Mouse (Mus musculus) left cerebral cortex, postnatal 10 days (tissue): ENCODE measurements at regions not wholly inside any gene's neighbourhood (a gene's known extent, or its start where the extent isn't known, plus 50 kb on each side); places are given as distances from the start of the nearest gene placed in this dataset.

Source experiments
- DNase-seq, 2 experiments: peaks; one replicate each; pipeline ENCODE4 v3.0.0; 2021 to 2022; ENCODE audit warnings: low spot score in 2 of 2, mixed read lengths in 1 of 2; ENCODE audit errors: extremely low spot score in 1 of 2
- intact Hi-C: fragments of 180-260 bp; cut with DNase I; formaldehyde crosslinking; loops from one replicate; pipeline ENCODE4 v1.15.1; 2025

- no peak for DNase-seq
- intact Hi-C loops: no loop called here
Observed at GRCm38 (mm10) chr15:86566111-86566510, 351.9 kb downstream of the Tbc1d22a start.

- no peak for DNase-seq
- intact Hi-C loops: no loop called here
Observed at GRCm38 (mm10) chr15:86574311-86574710, 360.1 kb downstream of the Tbc1d22a start.

- DNase-seq: no peak
- intact Hi-C loops: no loop called here
Observed at GRCm38 (mm10) chr15:86576666-86577065, 362.4 kb downstream of the Tbc1d22a start.

GRCm38 (mm10) chr15:86578689-86579088, 364.4 kb downstream of the Tbc1d22a start:
- intact Hi-C loops: no loop called here
- DNase-seq: no peak

DNA sequence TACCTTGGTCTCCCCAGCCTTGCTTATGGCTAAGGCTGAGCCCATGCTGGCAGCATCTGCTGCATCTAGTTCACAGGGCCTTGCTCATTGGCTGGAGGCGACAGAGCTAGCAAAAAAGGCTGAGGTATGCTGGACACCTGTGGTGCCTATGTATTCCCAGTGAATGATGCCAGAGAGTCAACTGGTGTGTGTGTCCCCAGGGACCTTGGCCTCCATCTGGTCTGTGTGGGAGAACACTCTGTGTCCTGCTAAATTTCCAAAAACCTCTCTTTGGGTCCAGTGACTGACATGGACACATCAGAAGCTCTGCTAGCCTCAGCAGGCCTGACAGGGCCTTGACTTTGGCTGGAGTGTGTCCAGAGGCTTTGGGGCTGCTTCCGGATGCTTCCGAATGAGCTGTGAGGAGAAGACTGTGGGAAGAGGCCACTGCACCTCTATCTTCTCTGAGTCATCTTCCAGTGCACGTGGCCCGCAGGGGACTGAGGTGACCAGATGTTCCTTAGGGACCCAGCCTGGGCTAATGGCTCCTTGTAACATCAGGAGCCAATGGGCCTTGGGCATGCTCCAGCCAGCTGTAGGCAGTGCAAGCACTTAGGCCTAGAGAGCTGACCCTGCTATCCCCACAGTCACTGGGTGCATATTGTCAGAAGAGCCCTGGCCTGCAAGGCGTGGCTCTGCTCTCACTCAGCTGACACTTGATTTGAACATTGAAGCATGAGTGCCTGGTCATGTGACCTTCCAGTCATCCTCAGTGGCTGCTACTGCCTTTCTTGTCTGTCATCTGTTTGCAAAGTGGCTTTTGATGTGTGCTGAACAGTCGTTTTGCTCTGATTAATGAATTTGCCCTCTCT, 368.2 kb downstream of the Tbc1d22a start:
- no peak for DNase-seq
- intact Hi-C loops: no loop called here

DNA sequence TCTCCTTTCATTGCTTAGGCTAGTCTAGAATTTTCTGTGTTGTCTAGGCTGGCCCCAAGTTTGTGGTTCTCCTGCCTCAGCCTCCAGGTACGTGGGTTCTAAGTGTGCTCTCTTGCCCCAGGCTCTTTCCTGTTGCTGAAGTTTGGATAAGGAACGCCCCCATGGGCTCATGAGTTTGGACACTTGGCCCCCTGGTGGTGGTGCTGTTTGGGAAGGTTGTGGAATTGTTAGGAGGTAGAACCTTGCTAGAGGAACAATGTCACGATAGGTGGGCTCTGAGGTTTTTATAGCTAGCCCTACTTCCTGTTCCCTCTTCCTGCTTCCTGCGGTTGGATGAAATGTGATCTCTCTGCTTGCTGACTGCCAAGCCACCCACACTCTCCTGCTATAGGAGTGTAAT, 371.5 kb downstream of the Tbc1d22a start:
- DNase-seq: no peak
- intact Hi-C loops: no loop called here

GRCm38 (mm10) chr15:86587209-86587608, 372.9 kb downstream of the Tbc1d22a start:
- intact Hi-C loops: no loop called here
- DNase-seq: no peak

DNA sequence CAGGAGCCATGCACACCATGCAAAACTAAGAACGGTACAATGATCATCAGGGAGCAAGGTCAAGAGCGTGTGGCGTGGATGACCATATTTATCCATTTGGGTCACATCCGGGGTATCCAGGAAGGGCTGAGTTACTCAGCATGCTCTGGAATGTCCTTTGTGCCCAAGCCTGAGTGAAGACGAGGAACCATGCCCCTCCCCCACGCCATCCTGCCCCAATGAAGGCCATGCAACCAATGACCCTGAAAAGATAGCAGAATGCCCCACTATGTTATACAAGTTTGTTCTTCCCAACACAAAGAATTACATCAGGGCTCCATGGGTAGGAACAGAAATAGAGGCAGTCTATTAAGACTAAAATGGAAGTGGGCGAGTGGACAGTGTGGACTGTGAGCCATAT, 375.8 kb downstream of the Tbc1d22a start:
- intact Hi-C loops: no loop called here

GRCm38 (mm10) chr15:86590896-86591295, 376.6 kb downstream of the Tbc1d22a start:
- intact Hi-C loops: no loop called here
- no peak for DNase-seq

More for the DNA sequence above, 375.8 kb downstream of the Tbc1d22a start:
- DNase-seq: no peak

DNA sequence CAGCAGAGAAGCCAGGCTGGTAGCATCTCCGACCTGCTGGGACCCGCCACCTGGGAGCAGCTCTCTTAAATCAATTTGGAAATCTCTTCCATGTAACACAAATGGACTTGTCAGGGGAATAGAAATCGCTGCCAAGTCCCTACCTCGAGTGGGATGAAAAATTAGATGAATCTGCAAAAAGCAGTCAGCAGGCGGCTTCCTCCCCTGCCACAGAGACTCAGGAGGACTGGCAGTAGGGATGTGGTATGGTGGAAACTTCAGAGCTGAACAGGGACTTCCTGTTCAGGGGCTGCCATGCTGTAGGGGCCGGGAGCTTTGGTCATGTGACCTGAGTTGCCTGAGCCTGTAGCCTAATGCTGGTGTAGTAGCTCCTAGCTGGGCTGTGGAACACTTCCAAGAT, 379.1 kb downstream of the Tbc1d22a start:
- intact Hi-C loops: no loop called here
- DNase-seq: peak in 1 of 2 experiments; percentile 15

GRCm38 (mm10) chr15:86606411-86606810, 392.2 kb downstream of the Tbc1d22a start:
- intact Hi-C loops: no loop called here
- no peak for DNase-seq

DNA sequence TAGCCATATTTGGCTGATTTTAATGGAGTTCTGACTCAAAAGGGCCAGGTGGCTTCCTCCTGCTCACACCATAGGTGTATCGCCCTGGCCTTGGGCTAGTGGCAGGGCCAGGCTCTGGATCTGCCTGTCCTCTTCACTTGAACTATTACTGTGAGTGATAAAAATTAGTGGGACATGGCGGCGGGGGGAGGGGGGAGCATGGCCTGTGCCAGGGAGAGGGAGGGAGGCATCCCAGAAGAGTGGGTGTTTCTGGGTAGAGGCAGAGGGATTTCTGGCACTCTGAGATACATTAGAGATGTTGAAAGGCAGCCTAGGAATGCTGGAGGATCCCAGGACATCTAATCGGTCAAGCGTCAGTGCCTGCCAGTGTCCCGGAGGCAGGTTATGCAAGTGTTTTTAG, 395.4 kb downstream of the Tbc1d22a start:
- intact Hi-C loops: no loop called here
- DNase-seq: no peak

- intact Hi-C loops: no loop called here
- no peak for DNase-seq
Observed at GRCm38 (mm10) chr15:86631376-86631775, 417.1 kb downstream of the Tbc1d22a start.

DNA sequence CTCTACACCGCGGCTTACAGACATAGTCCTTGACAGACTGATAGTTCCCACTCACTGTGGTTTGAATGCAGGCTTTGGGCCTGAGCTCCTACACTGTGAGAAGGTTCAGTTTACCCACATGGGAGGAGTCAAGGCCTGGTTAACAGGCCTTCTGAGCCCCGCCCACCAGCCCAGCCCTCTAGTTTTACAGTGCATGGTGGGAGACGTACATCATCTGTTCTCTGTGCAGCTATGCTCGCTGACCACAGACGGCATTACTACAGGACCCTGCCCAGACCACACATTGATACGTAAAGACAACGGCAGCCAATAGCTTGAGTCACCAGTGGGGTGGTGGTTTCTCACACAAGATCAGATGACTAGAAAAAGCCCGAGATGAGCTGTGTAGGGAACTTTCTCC, 431.0 kb downstream of the Tbc1d22a start:
- DNase-seq: no peak
- intact Hi-C loops: no loop called here

- DNase-seq: no peak
- intact Hi-C loops: no loop called here
Observed at GRCm38 (mm10) chr15:86648131-86648530, 433.9 kb downstream of the Tbc1d22a start.

GRCm38 (mm10) chr15:86673096-86673520, 458.8 kb downstream of the Tbc1d22a start:
- intact Hi-C loops: no loop called here

DNA sequence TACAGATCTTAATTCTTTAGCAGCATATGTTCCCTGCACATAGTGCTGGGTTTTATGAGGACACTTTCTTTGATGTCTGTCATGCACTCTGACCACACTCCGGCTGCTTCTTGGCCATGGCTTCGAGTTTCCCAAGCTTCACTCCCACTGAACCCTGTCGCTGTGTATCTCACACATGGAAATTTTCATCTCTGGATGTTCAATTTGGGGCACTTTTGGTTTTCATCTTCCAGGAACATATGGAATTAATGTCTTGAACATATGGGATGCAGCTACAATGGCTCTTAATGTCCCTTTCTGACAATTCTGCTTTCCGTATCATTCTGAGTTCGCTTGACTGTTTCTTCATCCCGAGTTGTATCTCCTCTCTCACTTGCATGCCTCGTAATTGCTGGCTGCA, 462.8 kb downstream of the Tbc1d22a start:
- peak in 1 of 2 experiments; percentile 8 for DNase-seq
- intact Hi-C loops: no loop called here

More at GRCm38 (mm10) chr15:86673096-86673520, 458.8 kb downstream of the Tbc1d22a start:
- peak in 1 of 2 experiments; percentile 5 for DNase-seq

DNA sequence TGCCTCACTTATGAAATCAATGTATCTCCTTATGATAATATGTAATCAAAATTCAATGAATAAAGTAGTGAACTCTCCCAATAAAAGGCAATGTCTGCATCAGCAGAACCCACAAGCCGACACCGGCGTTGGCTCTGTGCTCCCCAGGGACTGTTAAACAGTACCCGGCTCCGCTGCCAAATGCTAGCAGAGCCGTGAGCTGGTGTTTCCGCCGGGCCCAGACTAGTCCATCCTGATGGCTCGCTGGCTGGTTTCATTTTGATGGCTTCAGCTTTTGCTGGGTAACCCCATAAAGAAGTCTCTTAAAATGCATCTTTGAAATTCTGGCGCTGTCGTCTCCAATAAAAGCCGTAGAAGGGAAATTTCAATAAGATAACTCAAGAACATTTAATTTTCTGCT, 468.8 kb downstream of the Tbc1d22a start:
- DNase-seq: no peak
- intact Hi-C loops: no loop called here

GRCm38 (mm10) chr15:86689694-86690093, 475.4 kb downstream of the Tbc1d22a start:
- DNase-seq: peak in 1 of 2 experiments; percentile 30
- intact Hi-C loops: no loop called here

GRCm38 (mm10) chr15:86696806-86697205, 482.5 kb downstream of the Tbc1d22a start:
- intact Hi-C loops: no loop called here
- no peak for DNase-seq

GRCm38 (mm10) chr15:86710429-86710828, 496.2 kb downstream of the Tbc1d22a start:
- intact Hi-C loops: no loop called here

More at GRCm38 (mm10) chr15:86710429-86710828, 496.2 kb downstream of the Tbc1d22a start:
- DNase-seq: no peak
